Comparison of ENCODE assay signal across 9 mouse cellular contexts in genomic region chr7:45238723-45239496, GRCm38 (mm10). TPM values are rescaled to one million over a fixed set of nuclear protein-coding genes. Genes with fewer than 3 reads are reported as not detected.
DNase-seq lines count a peak whose midpoint lies in the region; ATAC-seq and TF ChIP-seq lines count a peak whose summit lies in the region.
"Had no signal": no experiment of that assay in that cellular context is flagged by ENCODE, and none has a peak within 500 bp of the region (broad histone marks: within the 10 kb centered on the region; RNA-seq: fewer than 3 reads in every experiment).

TSS of gene Cd37 (minus strand) at chr7:45239115.

- peaks cover 3% of the 10 kb centered on the region; the same call in 1 of the 2 replicates for H3K36me3 ChIP-seq in embryonic facial prominence, embryonic 10.5 days (replicated peaks)
- H3K36me3 ChIP-seq in stomach, embryonic 16.5 days (ENCODE audit: control insufficient read depth, insufficient read depth, low read length), result no peaks in the 10 kb centered on the region
- H3K36me3 ChIP-seq in hindbrain, embryonic 14.5 days (replicated peaks; ENCODE audit: control insufficient read depth, insufficient read depth), result no peaks in the 10 kb centered on the region

- H3K4me1 ChIP-seq in embryonic facial prominence, embryonic 10.5 days, result peaks cover 47% of the 10 kb centered on the region
- H3K4me1 ChIP-seq in lung, adult 2 months (ENCODE audit: control insufficient read depth, insufficient read depth, low read length), result peaks cover 8% of the 10 kb centered on the region; the same call in 1 of the 2 replicates
- peaks cover 22% of the 10 kb centered on the region for H3K4me1 ChIP-seq in stomach, embryonic 16.5 days (ENCODE audit: control insufficient read depth, insufficient read depth, low read length)
- peaks cover 20% of the 10 kb centered on the region for H3K4me1 ChIP-seq in hindbrain, embryonic 14.5 days (replicated peaks; ENCODE audit: control insufficient read depth, insufficient read depth, low read length)

- no peak for ATAC-seq in stomach, embryonic 16.5 days (ENCODE audit: insufficient read depth, low FRiP score)
- no peak for ATAC-seq in hindbrain, embryonic 14.5 days (ENCODE audit: low FRiP score)
- ATAC-seq: Patski had no signal

- 0 out of 2 replicates have a peak, but pooled peaks have one; percentile 24 for TF ChIP-seq POLR2A in lung, adult 2 months (IDR thresholded peaks at IDR 0.05; ENCODE audit: borderline replicate concordance, extremely low read depth, low read depth, low read length)

- H3K27me3 ChIP-seq in embryonic facial prominence, embryonic 10.5 days (replicated peaks; ENCODE audit: low read depth, poor library complexity, severe bottlenecking), result peaks cover 68% of the 10 kb centered on the region
- peaks cover 13% of the 10 kb centered on the region for H3K27me3 ChIP-seq in stomach, embryonic 16.5 days (ENCODE audit: control insufficient read depth, insufficient read depth, low read length)
- peaks cover 9% of the 10 kb centered on the region for H3K27me3 ChIP-seq in hindbrain, embryonic 14.5 days (ENCODE audit: control insufficient read depth, insufficient read depth, low read length)

- H3K4me2 ChIP-seq in stomach, embryonic 16.5 days (ENCODE audit: low read depth, low read length), result no peak within 1 kb of the TSS
- H3K4me2 ChIP-seq in hindbrain, embryonic 14.5 days (replicated peaks), result no peak within 1 kb of the TSS

- H3K9me3 ChIP-seq in embryonic facial prominence, embryonic 10.5 days, result no peaks in the 10 kb centered on the region
- no peaks in the 10 kb centered on the region for H3K9me3 ChIP-seq in stomach, embryonic 16.5 days (replicated peaks; ENCODE audit: control insufficient read depth, low read length)
- H3K9me3 ChIP-seq in hindbrain, embryonic 14.5 days (ENCODE audit: control insufficient read depth, low read length), result no peaks in the 10 kb centered on the region

- H3K4me3 ChIP-seq in embryonic facial prominence, embryonic 10.5 days, result peak within 1 kb of the TSS; percentile 25; the same call in 1 of the 2 replicates
- peak within 1 kb of the TSS; percentile 59 for H3K4me3 ChIP-seq in lung, adult 2 months (replicated peaks; ENCODE audit: extremely low read depth, low read depth, low read length)
- H3K4me3 ChIP-seq in stomach, embryonic 16.5 days (replicated peaks; ENCODE audit: low read length), result no peak within 1 kb of the TSS
- H3K4me3 ChIP-seq in hindbrain, embryonic 14.5 days (replicated peaks; ENCODE audit: low read length), result no peak within 1 kb of the TSS

- intact Hi-C loops in heart, postnatal 25 days (cut with DNase I), result no loop called here
- intact Hi-C loops in left cerebral cortex, postnatal 25 days (cut with DNase I), result no loop called here

- H3K27ac ChIP-seq in embryonic facial prominence, embryonic 10.5 days (replicated peaks), result no peak within 1 kb of the TSS; the same call in 1 of the 2 replicates
- peak within 1 kb of the TSS; percentile 26; the same call in 1 of the 2 replicates for H3K27ac ChIP-seq in stomach, embryonic 16.5 days (ENCODE audit: low read length)
- no peak within 1 kb of the TSS for H3K27ac ChIP-seq in hindbrain, embryonic 14.5 days

- WGBS in embryonic facial prominence, embryonic 10.5 days, result 40% methylated on average over 20 of the region's 20 CpGs
- 33% methylated on average over 20 of the region's 20 CpGs for WGBS in lung, adult 2 months
- WGBS in stomach, embryonic 16.5 days, result 41% methylated on average over 20 of the region's 20 CpGs
- WGBS in hindbrain, embryonic 14.5 days, result 34% methylated on average over 20 of the region's 20 CpGs

- no peak for TF ChIP-seq CTCF in lung, adult 2 months (IDR thresholded peaks at IDR 0.05; ENCODE audit: insufficient read depth, low read length)

- DNase-seq in heart, adult 11 months, result peak; percentile 96
- DNase-seq in heart, postnatal 25 days (ENCODE audit: low spot score), result no peak
- no peak for DNase-seq in embryonic facial prominence, embryonic 10.5 days (ENCODE audit: low spot score)
- DNase-seq in lung, adult 2 months, result peak; percentile 25
- no peak for DNase-seq in left cerebral cortex, postnatal 25 days (ENCODE audit: low spot score in 2 of 2)
- no peak for DNase-seq in hindbrain, embryonic 14.5 days (ENCODE audit: low spot score)
- no peak for DNase-seq in urinary bladder, postnatal 36 days (ENCODE audit: low spot score in 2 of 2)

- no peak within 1 kb of the TSS for H3K9ac ChIP-seq in stomach, embryonic 16.5 days (ENCODE audit: low read length)
- no peak within 1 kb of the TSS for H3K9ac ChIP-seq in hindbrain, embryonic 14.5 days

RNA-seq across cellular contexts. Expression of gene Cd37, which starts in this region (rescaled TPM):
- 1 to 10 TPM; 2.9 to 3.2 TPM for total RNA-seq in heart, postnatal 25 days (2021)
- 0.50 and 0.88 TPM in 2 replicates for polyA plus RNA-seq in embryonic facial prominence, embryonic 10.5 days (2016; fragmentation: Nextera tagmentation; extraction: Ambion mirVana)
- polyA plus RNA-seq in lung, adult 2 months (2012; rRNA removed), result 82.1 and 84.1 TPM in 2 replicates
- 2.7 and 5.0 TPM in 2 replicates for polyA plus RNA-seq in stomach, embryonic 16.5 days (2015; fragmentation: Nextera tagmentation; extraction: Ambion mirVana)
- 1 to 10 TPM; 2.5 to 4.4 TPM for total RNA-seq in left cerebral cortex, postnatal 25 days (2021)
- 0.94 and 1.2 TPM in 2 replicates for polyA plus RNA-seq in hindbrain, embryonic 14.5 days (2014; fragmentation: Nextera tagmentation; extraction: Ambion mirVana)

Comparison
In these comparisons a context has a peak if more than half of its experiments do, and no peak if none do; other contexts are left out.
1. RNA of gene Cd37 (polyA plus RNA-seq): 82.1 to 84.1 TPM in lung, adult 2 months; 2.7 to 5.0 TPM in stomach, embryonic 16.5 days, 0.94 to 1.2 TPM in hindbrain, embryonic 14.5 days and 0.50 to 0.88 TPM in embryonic facial prominence, embryonic 10.5 days; every median in the first group is over 10 times any median in the second.
2. DNase-seq: peak in heart, adult 11 months (single experiment) and lung, adult 2 months (single experiment); none in heart, postnatal 25 days (single experiment), embryonic facial prominence, embryonic 10.5 days (single experiment), left cerebral cortex, postnatal 25 days (0 of 2), hindbrain, embryonic 14.5 days (single experiment) and urinary bladder, postnatal 36 days (0 of 2).
3. H3K4me3 ChIP-seq: peak in embryonic facial prominence, embryonic 10.5 days (single experiment) and lung, adult 2 months (single experiment); none in stomach, embryonic 16.5 days (single experiment) and hindbrain, embryonic 14.5 days (single experiment).